Mouse (Mus musculus): ENCODE results near the gene Stxbp1. TPM values are rescaled to one million over a fixed set of nuclear protein-coding genes. Genes with fewer than 3 reads are reported as not detected.

The Stxbp1 gene
- polyA plus RNA-seq, 1 experiment from 2014 or later, result 5.8 TPM

GRCm38 (mm10) chr2:32881723-32882122, 34.7 kb upstream of the Stxbp1 start:
- no peak for ATAC-seq
- Histone ChIP-seq H3K27me3 (replicated peaks) (peaks cover 12% of the 10 kb centered on the region; the same call in 1 of the 2 replicates), H3K9ac (no peak overlapping the region), H3K4me2 (no peak overlapping the region), H3K4me1 (peaks cover 76% of the 10 kb centered on the region), H3K27ac (peak overlapping the region; percentile 71), H3K9me3 (replicated peaks) (no peaks in the 10 kb centered on the region), H3K4me3 (no peak overlapping the region), H3K36me3 (no peaks in the 10 kb centered on the region)
- 12% methylated on average over 3 of the region's 3 CpGs for WGBS (ENCODE audit: insufficient replicate concordance)

- 60% methylated on average over 6 of the region's 6 CpGs for WGBS (ENCODE audit: insufficient replicate concordance)
- peaks cover 19% of the 10 kb centered on the region; the same call in 1 of the 2 replicates for H3K27me3 ChIP-seq (replicated peaks)
- no peaks in the 10 kb centered on the region for H3K9me3 ChIP-seq (replicated peaks)
- H3K4me2 ChIP-seq, result no peak overlapping the region
- H3K9ac ChIP-seq, result no peak overlapping the region
- H3K4me3 ChIP-seq, result no peak overlapping the region
- H3K36me3 ChIP-seq, result no peaks in the 10 kb centered on the region
- peaks cover 83% of the 10 kb centered on the region for H3K4me1 ChIP-seq
- no peak for ATAC-seq
- H3K27ac ChIP-seq, result peak overlapping the region; percentile 62
These were observed 34.0 kb upstream of the Stxbp1 start for GRCm38 (mm10) chr2:32881054-32881453.

- 68% methylated on average over 5 of the region's 5 CpGs for WGBS (ENCODE audit: insufficient replicate concordance)
- no peak overlapping the region for H3K27ac ChIP-seq
- no peak overlapping the region for H3K9ac ChIP-seq
- no peak overlapping the region for H3K4me2 ChIP-seq
- H3K27me3 ChIP-seq (replicated peaks), result peaks cover 27% of the 10 kb centered on the region; the same call in 1 of the 2 replicates
- H3K36me3 ChIP-seq, result no peaks in the 10 kb centered on the region
- no peak for ATAC-seq
- no peak overlapping the region for H3K4me3 ChIP-seq
- no peaks in the 10 kb centered on the region for H3K9me3 ChIP-seq (replicated peaks)
- H3K4me1 ChIP-seq, result peaks cover 91% of the 10 kb centered on the region
These were observed 32.5 kb upstream of the Stxbp1 start for GRCm38 (mm10) chr2:32879593-32879992.

- peak overlapping the region; percentile 97; the same call in 1 of the 2 replicates for H3K4me2 ChIP-seq
- no peaks in the 10 kb centered on the region for H3K9me3 ChIP-seq (replicated peaks)
- H3K9ac ChIP-seq, result no peak overlapping the region; the same call in 1 of the 2 replicates
- H3K4me3 ChIP-seq, result no peak overlapping the region
- peaks cover 37% of the 10 kb centered on the region for H3K27me3 ChIP-seq (replicated peaks)
- no peak for ATAC-seq
- peaks cover 81% of the 10 kb centered on the region for H3K4me1 ChIP-seq
- H3K27ac ChIP-seq, result no peak overlapping the region
- WGBS (ENCODE audit: insufficient replicate concordance), result 58% methylated on average over 3 of the region's 3 CpGs
- H3K36me3 ChIP-seq, result no peaks in the 10 kb centered on the region
These were observed 31.4 kb upstream of the Stxbp1 start for GRCm38 (mm10) chr2:32878396-32878795.

GRCm38 (mm10) chr2:32877761-32878393, 30.8 kb upstream of the Stxbp1 start:
- H3K36me3 ChIP-seq, result no peaks in the 10 kb centered on the region
- peaks cover 75% of the 10 kb centered on the region for H3K4me1 ChIP-seq
- H3K9ac ChIP-seq, result peak overlapping the region; percentile 78; the same call in 1 of the 2 replicates
- H3K9me3 ChIP-seq (replicated peaks), result no peaks in the 10 kb centered on the region
- H3K27ac ChIP-seq, result no peak overlapping the region
- WGBS (ENCODE audit: insufficient replicate concordance), result 49% methylated on average over 6 of the region's 6 CpGs
- 0 out of 2 replicates have a peak overlapping the region, but pooled peaks have one; percentile 67 for H3K4me3 ChIP-seq
- ATAC-seq, result no peak
- peaks cover 37% of the 10 kb centered on the region for H3K27me3 ChIP-seq (replicated peaks)
- H3K4me2 ChIP-seq, result peak overlapping the region; percentile 97

- Histone ChIP-seq H3K9me3 (replicated peaks) (no peaks in the 10 kb centered on the region), H3K4me1 (peaks cover 70% of the 10 kb centered on the region), H3K4me2 (peak overlapping the region; percentile 97), H3K4me3 (peak overlapping the region; percentile 67), H3K27me3 (replicated peaks) (peaks cover 37% of the 10 kb centered on the region), H3K36me3 (no peaks in the 10 kb centered on the region), H3K9ac (peak overlapping the region; percentile 78; the same call in 1 of the 2 replicates), H3K27ac (no peak overlapping the region)
- WGBS (ENCODE audit: insufficient replicate concordance), result 22% methylated on average over 5 of the region's 5 CpGs
- no peak for ATAC-seq
These were observed 30.3 kb upstream of the Stxbp1 start for GRCm38 (mm10) chr2:32877303-32877702.

GRCm38 (mm10) chr2:32876490-32877302, 29.7 kb upstream of the Stxbp1 start:
- no peaks in the 10 kb centered on the region for H3K36me3 ChIP-seq
- H3K4me3 ChIP-seq, result peak overlapping the region; percentile 67
- H3K9me3 ChIP-seq (replicated peaks), result no peaks in the 10 kb centered on the region
- 9% methylated on average over 20 of the region's 20 CpGs for WGBS (ENCODE audit: insufficient replicate concordance)
- peak overlapping the region; percentile 97 for H3K4me2 ChIP-seq
- peaks cover 64% of the 10 kb centered on the region for H3K4me1 ChIP-seq
- H3K27ac ChIP-seq, result no peak overlapping the region
- ATAC-seq, result peak; percentile 9; the same call in 1 of the 2 replicates
- H3K27me3 ChIP-seq (replicated peaks), result peaks cover 37% of the 10 kb centered on the region
- peak overlapping the region; percentile 78 for H3K9ac ChIP-seq

- Histone ChIP-seq H3K27ac (peak within 1 kb of the TSS; percentile 3; the same call in 1 of the 2 replicates), H3K27me3 (replicated peaks) (peaks cover 37% of the 10 kb centered on the region), H3K9ac (peak within 1 kb of the TSS; percentile 78), H3K9me3 (replicated peaks) (no peaks in the 10 kb centered on the region), H3K4me3 (peak within 1 kb of the TSS; percentile 67), H3K4me2 (peak within 1 kb of the TSS; percentile 97), H3K36me3 (no peaks in the 10 kb centered on the region), H3K4me1 (peaks cover 58% of the 10 kb centered on the region)
- under 1% methylated on average over 58 of the region's 68 CpGs for WGBS (ENCODE audit: insufficient replicate concordance)
- ATAC-seq, result peak; percentile 84
These were observed 28.8 kb upstream of the Stxbp1 start, which contains the start of gene Fam129b for GRCm38 (mm10) chr2:32875675-32876489. Fam129b (plus strand) TSS chr2:32876114.

GRCm38 (mm10) chr2:32874951-32875674, 28.1 kb upstream of the Stxbp1 start:
- peak overlapping the region; percentile 78 for H3K9ac ChIP-seq
- peaks cover 58% of the 10 kb centered on the region for H3K4me1 ChIP-seq
- peak overlapping the region; percentile 67 for H3K4me3 ChIP-seq
- H3K4me2 ChIP-seq, result peak overlapping the region; percentile 97
- H3K27ac ChIP-seq, result peak overlapping the region; percentile 3; the same call in 1 of the 2 replicates
- ATAC-seq, result no peak
- 28% methylated on average over 15 of the region's 15 CpGs for WGBS (ENCODE audit: insufficient replicate concordance)
- peaks cover 37% of the 10 kb centered on the region for H3K27me3 ChIP-seq (replicated peaks)
- H3K36me3 ChIP-seq, result no peaks in the 10 kb centered on the region
- no peaks in the 10 kb centered on the region for H3K9me3 ChIP-seq (replicated peaks)

- Histone ChIP-seq H3K9ac (no peak overlapping the region), H3K27me3 (replicated peaks) (peaks cover 37% of the 10 kb centered on the region), H3K36me3 (no peaks in the 10 kb centered on the region), H3K4me3 (no peak overlapping the region), H3K4me1 (peaks cover 54% of the 10 kb centered on the region), H3K4me2 (no peak overlapping the region), H3K27ac (no peak overlapping the region), H3K9me3 (replicated peaks) (no peaks in the 10 kb centered on the region)
- 81% methylated on average over 3 of the region's 3 CpGs for WGBS (ENCODE audit: insufficient replicate concordance)
- no peak for ATAC-seq
These were observed 27.0 kb upstream of the Stxbp1 start for GRCm38 (mm10) chr2:32874070-32874469.

Data from liver, embryonic 12.5 days (tissue).